Mouse (Mus musculus) kidney, postnatal 36 days (tissue): Measurements from ENCODE around the gene Commd2.
A peak's percentile ranks its signal among the peaks of the same experiment; 100 is the strongest.

Experiments used
- DNase-seq, 2 experiments: peaks; one replicate each; pipeline ENCODE4 v3.0.0; 2021 to 2022; ENCODE audit warnings: mixed read lengths in 2 of 2

Gene Commd2

DNA sequence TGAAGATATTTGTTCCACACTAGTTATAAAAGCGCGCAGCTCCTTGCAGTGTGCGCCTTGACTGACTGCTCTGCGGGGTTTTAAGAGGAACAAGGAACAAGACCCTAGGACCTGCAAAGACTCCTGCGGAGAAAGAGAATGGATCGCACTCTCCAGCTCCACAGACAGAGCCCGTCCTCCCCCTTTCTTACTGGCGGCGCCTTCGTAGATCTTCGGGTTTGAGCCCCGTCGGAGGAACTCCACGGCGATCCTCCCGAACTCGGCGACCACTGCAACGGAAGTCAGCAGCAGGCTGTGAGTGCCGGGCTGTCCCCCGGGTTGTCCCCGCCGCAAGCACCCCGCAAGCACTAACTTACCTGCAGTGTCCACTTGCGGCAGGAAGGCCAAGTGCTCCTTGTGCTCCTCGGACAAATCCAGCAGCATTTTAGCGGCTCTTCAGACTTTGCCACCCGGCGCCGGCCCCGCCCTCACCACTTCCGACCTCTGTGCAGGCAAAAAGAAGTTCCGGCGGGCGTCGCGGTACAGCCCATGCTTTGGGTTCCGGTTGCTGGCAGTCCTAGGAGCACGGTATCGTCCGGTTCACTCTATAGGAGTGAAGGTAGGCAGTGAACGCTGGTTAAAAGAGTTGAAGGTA is at the start of gene Commd2:
Gene Commd2 (minus strand): TSS at position 485 of the 634 bp plus-strand sequence.
- peak; percentile 84 to 93 for DNase-seq

DNA sequence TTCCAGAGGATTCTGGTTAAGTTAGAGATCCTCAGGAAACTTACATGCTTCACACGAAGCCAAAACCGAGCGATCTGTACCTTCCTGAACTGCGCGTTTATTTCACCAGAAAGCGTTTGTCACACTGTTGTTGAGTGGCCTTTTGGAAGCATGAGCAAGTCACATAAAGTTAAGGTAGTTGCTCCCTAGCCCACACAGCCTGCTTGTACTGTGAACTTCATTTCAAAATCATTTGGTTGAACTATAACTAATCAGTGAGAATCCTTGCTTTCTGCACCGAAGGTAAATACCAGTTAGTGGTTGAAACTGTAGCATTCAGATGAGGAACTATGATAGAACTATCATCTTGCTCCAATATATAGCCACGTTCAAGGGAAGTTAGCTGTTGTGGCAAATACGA is 45.3 kb upstream of the Commd2 start:
- DNase-seq, result peak; percentile 8 to 49

DNA sequence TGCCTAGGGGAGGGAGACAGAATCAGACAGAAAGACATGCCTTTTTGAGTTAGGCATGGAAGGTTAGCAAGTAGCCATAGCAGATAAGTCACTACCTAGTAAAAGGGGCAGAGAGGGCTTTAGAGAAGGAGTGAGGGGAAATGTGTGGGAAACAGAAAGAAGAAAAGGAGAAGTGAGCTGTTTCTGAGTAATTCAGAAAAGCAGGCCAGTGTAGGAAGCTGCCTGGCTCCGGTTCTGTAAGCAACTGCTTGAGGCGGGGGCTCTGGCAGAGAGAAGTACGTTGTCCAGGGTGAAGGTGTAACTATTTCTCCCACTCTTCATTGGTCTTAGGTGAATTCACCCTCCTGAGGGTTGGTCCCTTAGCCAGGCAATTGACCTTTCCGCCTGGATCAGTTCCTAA is 44.7 kb upstream of the Commd2 start:
- DNase-seq, result peak; percentile 13 to 25

DNA sequence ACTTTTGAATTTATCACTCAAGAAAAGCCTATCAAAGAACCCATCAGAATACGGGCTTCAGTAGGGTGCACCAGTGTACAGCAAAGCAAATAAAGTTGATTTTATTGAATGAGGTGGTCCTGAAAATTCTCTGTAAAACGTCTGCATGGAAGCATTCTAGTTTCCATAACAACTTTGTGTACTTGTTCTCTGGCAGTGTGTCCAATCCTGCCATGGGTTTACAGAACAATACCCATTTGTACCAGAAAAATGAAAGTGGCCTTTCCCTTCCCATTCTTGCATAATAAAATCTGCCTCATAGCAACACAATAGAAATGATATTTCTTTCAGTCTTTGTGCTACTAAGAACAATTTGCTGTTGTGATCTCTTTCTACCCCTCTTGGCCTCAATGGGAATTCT is 41.2 kb upstream of the Commd2 start, which contains the start of gene Ankub1:
Gene Ankub1 (minus strand): TSS at position 81 of the 400 bp plus-strand sequence.
- DNase-seq, result no peak

DNA sequence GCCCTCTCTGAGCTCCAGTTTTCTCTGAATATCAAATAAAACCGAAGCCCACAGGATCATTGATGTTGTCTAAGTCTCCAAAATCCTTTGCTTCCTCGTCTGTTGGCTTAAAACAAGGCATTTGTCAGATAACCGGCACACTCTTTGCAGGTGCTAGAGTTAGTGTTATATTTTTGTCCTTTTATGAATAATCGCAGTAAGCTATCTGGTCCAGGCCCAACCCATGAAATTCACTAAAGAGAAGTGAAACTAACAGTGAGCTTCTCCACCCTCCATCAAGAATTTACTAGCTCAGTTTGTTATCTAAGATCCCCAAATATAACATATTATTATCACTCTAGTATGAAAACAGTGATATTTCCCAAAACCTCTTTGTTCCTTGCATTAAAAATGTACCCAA is 40.3 kb upstream of the Commd2 start:
- DNase-seq, result no peak

DNA sequence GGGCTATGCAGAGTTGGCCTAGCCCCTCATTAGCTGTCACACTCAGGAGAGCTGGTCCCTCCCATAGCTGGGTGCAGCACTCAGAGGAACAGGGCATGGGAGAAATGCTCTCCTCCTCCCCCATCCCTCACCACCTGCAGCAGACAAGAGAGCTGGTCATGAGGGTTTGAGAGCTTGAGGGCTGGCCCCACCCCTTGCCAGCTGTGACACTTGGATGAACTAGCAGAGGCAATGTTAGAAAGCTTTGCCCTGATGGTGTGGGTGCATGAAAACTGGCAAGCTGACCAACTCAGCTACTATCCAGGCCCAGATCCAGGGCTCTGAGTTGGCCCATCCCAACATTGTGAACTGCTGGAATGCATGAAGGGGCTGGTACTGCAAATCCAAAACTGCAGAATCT is 26.3 kb upstream of the Commd2 start:
- DNase-seq, result no peak

DNA sequence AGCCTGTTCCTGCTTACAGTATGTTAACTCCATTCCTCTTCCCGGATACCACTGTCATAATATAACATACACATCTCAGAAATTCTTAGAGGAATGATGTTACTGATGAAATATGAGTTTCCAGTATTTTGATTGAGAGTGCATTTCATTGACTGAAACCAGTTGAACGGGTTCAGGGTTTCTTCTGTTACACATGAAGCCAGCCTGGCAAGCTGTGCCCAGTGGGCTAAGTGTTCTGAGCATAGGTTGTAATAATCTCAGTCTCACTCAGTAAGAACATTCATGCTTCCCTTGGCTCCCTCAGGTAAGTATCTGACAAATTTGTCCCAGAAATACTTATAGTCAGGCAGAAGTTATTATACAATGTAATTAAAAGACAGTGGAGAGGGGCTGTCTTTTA is 22.6 kb upstream of the Commd2 start:
- DNase-seq, result no peak

DNA sequence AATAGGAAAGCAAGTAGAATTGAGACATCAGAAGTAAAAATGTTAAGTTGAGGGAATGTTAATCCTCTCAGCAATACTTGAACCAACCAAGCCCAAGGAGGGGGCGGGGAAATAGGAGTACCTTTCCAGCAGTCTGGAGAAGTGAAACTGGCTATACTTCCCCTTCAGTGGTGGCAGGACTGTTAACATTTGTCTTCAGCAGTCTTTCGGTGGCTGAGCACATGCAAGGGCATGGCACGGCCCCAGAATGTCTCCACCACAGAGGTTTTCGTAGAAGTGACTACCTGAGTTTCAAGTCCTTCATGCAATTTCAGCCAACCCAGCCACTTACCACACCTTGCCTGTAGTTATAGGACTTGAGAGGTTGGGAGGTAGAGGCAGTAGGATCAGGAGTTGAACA is 22.1 kb upstream of the Commd2 start:
- peak in 1 of 2 experiments; percentile 15 for DNase-seq

DNA sequence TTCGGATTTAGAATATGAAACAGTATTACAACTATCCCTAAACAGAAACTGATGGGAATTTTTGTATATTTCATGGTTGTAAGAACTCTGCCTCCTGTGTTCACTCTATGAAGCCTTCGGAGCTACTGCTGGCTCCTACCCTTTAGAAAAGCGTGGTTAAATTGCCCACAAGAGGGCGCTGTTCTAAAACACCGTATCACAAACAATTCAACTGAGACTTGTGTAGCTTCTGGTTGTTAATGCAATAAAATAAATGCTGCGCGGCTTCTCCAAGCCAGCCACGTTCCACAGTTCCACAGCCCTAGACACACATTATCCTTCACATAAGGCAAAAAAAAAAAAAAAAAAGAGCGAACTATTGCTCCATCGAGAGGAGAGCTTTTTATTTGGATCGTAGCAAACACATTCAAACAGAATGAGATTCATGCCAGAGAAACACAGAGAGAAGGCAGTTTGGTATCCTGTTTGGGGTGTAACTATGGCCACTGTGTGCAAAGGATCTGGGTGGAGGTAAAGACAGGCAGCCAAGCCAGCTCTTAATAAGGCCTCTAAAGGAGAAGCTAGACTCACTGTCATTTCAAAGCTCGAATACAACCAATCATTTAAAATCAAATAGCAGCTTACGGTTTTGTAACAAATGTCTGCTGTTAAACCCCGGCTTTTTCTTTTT is 15.7 kb upstream of the Commd2 start:
- DNase-seq, result peak; percentile 78 to 84

DNA sequence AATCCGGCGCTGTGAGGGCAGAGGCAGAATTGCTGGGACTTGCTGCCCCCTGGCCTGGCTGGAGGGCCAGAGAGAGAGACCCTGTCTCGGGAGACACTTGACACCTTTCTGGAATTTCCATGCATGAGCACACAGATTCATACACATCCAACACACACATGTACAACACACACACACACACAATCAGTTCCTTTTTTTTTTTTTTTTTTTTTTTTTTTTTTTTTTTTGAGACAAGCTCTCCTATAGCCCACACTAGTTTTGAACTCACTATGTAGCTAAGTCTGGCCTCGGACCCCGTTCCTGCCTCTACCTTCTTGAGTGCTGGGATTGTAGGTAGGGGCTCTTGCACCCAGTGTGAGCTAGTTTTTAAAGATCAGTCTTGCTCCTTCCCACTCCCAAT is 14.4 kb upstream of the Commd2 start:
- no peak for DNase-seq

DNA sequence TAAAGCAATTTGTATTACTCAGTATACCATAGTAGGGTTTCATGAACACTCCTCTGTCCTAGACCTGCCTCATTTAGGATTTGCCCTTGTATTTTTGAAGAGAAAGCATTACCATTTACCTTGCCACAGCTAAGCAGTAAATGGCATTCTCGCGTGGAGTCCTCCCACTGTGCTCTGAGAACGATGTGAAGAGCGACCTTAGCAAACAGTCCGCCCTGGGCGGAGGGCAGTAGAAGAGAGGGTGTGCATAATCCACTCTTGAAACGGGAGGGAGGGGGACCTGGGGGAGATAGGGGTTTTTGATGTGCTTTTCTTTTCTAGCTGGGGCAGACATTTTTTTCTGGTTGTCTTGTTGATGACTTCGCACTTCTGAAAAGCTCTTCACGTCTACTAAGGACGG is 13.2 kb upstream of the Commd2 start:
- no peak for DNase-seq

DNA sequence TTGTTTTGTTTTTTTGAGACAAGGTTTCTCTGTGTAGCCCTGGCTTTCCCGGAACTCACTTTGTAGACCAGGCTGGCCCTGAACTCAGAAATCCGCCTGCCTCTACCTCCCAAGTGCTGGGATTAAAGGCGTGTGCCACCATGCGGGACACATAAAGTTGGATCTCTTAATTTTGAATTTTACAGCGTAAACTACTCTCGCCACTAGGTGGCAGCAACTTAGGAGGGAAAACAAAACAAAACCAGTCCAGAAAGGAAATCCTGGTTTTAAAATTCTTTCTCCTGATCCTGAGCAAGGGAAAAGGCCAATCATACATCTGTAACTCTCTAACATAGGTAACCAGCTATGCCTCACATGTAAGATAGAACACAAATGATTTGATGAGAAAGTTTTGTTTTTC is 12.2 kb upstream of the Commd2 start:
- DNase-seq, result peak; percentile 34 to 67

DNA sequence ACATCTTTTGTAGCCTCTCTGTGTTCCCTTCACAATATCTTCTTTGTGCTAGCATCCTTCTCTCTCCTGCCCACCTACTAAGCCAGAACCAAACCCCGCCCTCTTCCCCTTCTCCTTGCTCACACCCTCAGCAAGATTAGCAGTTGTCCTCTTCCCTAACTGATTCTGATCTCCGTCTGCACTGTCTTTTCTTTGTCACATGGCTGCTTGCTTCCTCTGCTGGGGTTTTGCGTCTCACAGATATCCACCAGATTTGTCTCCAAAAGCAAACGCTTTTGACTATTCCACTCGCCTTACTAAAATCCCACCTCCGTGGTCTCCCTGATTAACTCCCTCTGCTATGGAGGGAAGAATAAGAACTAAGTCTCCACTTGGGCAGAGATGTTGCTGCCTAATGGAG is 7.1 kb upstream of the Commd2 start:
- no peak for DNase-seq

DNA sequence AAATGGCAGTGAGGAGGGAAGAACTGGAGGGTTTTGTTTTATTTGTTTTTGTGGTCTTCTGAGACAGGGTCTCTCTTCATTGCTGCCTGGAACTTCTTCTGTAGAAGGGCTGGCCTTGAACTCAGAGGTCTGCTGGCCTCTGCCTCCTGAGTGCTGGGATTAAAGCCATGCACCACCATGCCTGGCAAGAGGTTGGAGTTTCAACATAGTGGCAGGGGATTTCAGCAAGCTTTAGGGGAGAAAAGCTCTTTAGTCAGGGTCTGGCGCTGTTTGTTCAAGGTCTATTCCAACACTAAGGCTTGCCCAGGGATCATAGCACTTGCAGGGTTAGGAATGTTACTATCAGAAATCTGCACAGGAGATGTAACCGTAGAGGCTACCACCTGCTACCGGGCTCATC is 2.1 kb upstream of the Commd2 start:
- DNase-seq, result no peak

DNA sequence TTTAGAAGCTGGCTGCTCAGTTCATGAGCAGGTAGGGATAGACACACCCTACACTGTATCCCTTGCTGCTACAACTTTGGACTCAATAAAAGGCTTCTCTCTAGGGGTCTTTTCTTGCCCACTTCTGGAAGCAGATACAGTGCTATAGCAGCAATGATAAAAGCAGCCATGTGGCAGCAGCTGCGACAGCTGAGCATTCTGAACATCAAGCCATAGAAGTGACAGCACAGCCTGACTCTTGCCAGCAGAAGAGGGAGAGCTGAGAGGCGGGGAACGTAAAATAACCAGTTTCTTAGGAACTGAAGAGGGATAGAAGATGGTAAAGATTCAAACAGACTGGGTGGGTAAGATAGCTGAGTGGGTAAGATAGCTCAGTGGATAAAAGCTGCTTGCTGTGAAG is 970 bp upstream of the Commd2 start:
- no peak for DNase-seq

DNA sequence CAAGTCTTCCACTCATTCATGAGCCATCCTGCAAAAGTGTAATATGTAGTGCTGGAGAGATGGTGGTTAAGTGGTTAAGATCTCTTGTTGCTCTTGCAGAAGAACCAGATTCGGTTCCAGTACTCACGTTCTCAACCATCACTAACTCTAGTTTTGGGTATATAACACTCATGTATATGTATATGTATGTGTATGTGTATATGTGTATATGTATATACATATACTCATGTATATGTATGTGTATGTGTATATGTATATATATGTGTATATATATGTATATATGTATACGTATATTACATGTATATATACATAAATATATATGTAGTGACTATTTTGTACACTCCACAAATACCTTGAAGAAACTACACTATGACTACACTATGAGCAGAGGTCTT is 347 bp upstream of the Commd2 start:
- DNase-seq, result no peak

DNA sequence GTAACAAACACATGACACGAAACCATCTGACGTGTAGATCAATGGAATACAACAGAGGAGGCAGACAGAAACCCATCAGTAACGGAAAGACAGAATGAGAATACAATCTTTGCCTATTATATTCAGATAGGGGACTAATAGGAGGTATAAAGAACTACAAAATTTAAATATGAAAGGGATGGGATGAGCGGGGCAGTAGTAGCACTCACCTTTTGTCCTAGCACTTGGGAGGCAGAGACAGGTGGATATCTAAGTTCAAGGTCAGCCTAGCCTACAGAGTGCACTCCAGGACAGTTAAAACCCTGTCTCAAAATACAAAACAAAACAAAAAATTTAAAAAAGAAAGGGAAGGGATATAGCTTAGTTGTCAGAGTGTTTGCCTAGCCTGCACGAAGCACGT is 8.3 kb downstream of the Commd2 start:
- DNase-seq, result no peak

DNA sequence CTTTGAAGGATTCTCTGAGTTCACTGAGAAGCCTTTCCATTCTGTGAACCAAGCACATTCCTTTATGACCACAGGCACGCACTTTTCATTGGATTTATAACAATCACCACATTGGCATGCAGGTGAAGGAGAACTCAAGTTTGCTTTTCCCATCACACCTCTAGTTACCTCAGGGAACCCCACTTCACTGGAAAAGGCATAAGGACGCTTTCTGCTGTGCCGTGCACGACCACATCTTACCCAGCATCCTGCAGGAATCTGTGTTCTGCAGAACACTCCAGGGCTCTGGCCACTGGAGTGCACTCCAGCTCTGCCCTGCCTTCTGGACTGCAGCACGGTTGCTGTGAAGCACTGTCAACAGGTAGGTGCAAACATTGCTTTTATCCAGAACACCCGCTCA is 13.9 kb downstream of the Commd2 start:
- no peak for DNase-seq

DNA sequence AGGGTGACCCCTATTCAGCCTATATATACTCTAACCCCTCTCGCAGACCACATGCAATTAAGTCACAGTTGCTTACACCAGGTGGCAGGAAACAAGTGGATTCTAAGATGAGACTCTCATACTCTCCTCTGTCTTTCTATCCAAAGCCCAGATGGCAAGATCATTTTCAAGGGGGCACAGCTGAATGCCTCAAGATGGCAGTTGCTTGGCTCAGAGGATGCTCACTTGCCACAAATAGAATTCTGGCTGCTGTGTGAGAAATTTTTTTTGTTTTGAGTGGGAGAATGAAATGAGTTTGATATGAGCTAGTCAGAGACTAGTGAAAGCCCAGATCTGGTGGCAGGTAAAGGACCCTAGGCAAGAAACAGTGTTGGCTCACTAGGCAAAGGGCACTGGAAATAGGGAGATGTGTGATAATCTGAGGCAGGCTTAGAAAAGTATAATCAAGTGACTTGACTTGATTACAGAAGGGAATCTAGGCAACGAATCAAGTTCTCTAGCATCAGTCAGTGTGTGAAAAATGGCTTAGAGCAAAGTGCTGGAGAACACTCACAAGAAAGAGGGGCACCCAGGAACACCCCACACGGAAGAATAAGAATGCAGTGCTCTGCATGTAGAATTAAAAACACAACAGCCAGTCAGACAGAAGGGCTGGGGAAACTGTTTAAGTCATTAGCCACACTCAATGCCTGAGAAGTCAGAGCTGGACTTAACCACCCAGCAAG is 16.6 kb downstream of the Commd2 start:
- DNase-seq, result no peak

DNA sequence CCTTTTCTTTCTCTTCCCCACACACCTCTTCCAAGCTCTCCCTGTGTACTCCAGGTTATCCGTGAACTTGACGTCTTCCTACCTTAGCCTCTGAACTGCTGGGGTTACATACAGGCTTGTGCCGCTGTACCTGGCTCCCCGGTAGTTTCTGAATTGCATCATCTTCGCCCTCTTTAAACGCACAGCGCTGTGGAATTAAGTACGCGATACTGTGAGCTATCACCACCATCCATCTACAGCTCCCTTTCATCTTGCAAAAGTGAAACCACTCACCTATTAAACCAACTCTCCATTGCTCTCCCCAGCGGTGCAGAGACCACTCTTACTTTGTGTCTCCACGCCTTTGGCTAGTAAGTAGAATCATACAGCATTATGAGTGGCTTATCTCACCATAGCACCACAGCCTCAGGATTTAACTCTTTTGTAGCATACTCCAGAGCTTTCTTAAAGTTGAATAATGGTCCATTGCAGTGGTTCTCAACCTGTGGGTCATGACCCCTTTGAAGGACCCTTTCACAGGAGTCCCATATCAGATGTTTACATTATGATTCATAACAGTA is 24.5 kb downstream of the Commd2 start:
- no peak for DNase-seq

DNA sequence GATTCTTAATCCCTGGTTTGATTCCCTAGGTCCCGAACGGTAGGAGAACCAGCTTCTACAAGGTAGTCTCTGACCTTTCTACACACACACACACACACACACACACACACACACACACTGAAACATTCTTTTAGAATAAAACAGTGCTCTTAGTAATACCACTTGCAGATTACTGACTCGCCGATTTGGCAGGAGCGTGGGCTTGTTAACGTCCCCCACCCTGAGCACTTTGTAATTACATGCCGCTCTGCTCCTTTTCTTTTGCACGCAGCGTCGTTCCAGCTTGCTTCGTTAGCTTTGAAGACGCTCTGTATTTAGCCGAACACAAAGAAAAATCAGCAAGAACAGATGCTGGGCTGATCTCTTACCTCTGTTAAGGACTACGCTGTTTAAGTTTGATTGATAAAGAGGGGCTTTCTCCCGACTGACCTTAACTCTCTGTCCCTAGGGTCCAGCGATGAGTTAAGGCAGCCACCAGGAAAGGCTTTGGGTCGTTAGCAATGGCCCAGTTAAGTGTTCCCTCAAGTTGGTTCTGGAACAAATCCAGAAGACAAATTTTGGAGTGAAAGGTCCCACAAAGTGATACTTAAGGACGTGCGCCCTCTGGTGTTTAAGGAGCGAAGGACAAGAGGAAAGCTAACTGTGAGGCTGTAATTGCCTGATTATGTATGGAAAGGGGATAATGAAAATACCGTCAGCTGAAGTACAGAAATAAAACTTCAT is 26.1 kb downstream of the Commd2 start:
- DNase-seq, result peak; percentile 71 to 86

DNA sequence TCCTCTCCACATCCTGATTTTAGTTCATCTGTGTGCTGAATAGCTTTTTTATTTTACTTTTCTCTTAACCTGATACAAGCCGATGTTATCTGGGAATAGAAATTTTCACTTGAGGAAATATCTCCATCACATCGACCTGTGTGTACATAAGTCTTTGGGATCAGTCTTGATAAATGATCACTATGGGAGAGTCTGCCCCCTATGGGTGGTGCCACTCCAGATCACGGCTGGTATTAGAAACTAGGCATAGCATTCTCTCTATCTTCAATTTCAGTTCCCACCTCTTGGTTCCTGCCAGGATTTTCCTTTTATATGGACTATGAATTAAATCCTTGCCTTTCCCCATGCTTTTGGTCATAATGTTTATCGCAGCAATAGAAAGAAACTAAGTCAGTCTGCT is 31.8 kb downstream of the Commd2 start:
- DNase-seq, result peak; percentile 44 to 80

DNA sequence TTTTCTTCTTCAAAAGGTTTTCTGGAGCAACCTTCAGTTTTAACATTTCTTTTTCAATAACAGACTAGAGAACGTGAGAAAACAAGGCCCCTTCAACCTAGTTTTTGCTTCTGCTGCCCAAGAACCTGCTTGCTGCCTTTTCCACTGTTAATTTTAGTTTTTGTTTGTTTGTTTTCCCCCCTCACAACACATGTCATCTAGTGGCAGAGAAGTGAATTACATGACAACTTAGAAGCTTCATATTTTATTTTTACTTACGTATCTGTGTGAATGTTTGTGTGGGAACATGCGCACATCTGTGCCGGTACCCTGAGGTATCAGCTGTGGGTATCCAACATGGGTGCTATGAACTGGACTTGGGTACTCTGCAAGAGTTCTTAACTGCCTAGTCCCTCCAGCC is 35.9 kb downstream of the Commd2 start:
- no peak for DNase-seq
